Mouse (Mus musculus): ENCODE data around the gene Kif5a. TPM values are rescaled to one million over a fixed set of nuclear protein-coding genes. Genes with fewer than 3 reads are reported as not detected.

Kif5a gene
- polyA plus RNA-seq, 1 experiment from 2014 or later: 0.76 TPM

DNA sequence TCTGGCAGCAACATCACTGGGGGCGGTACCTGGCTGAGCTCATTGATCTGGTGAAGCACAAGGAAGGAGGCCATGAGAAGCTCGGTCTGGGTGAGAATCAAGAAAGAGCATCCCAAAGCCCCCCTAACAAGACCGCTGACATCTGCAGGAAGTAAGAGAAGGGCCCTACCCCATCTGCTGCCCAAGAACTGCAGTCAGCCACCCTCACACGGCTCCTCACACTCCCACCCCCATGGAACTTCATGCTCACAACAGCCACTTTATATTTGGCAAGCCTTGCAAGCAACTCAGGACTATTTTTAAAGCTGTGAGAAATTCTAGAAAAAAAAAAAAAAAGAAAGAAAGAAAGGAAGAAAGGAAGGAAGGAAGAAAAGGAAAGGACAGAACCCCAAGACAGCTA lies 54.2 kb downstream of the Kif5a start:
- Histone ChIP-seq H3K4me3 (ENCODE audit: low read length) (no peak overlapping the region), H3K4me1 (ENCODE audit: insufficient read depth, low read length) (peaks cover 12% of the 10 kb centered on the region), H3K27ac (ENCODE audit: low read length) (no peak overlapping the region), H3K9me3 (ENCODE audit: low read length) (no peaks in the 10 kb centered on the region), H3K9ac (replicated peaks; ENCODE audit: low read length) (no peak overlapping the region), H3K4me2 (replicated peaks; ENCODE audit: low read depth, low read length) (no peak overlapping the region), H3K27me3 (ENCODE audit: insufficient read depth, low read length) (no peaks in the 10 kb centered on the region), H3K36me3 (ENCODE audit: insufficient read depth, low read length) (peaks cover 19% of the 10 kb centered on the region)
- WGBS: 76% methylated on average over 4 of the region's 4 CpGs
- ATAC-seq (ENCODE audit: low FRiP score, low TSS enrichment): no peak

DNA sequence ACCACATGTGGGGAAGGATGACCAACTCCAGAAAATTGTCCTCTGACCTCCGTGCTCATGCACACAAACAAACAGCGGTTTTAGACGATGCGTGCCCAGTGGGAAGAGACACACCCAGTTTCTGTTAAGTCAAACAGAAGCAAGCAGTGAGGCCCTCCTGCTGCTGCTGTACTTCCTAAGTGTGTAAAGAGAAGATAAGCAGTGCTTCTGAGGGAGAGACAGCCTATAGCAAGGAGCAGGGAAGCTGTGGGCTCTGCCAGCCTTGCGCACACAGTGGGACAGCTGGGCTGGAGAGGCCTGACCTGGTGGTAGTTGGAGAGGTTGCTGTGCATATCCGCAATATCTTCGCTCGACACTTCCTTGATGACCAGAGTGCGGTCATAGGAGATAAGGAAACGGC lies 57.8 kb downstream of the Kif5a start:
- Histone ChIP-seq H3K4me3 (ENCODE audit: low read length) (no peak overlapping the region), H3K27ac (ENCODE audit: low read length) (no peak overlapping the region), H3K9me3 (ENCODE audit: low read length) (no peaks in the 10 kb centered on the region), H3K36me3 (ENCODE audit: insufficient read depth, low read length) (peaks cover 37% of the 10 kb centered on the region), H3K9ac (replicated peaks; ENCODE audit: low read length) (no peak overlapping the region), H3K4me1 (ENCODE audit: insufficient read depth, low read length) (peaks cover 8% of the 10 kb centered on the region), H3K4me2 (replicated peaks; ENCODE audit: low read depth, low read length) (no peak overlapping the region), H3K27me3 (ENCODE audit: insufficient read depth, low read length) (no peaks in the 10 kb centered on the region)
- 88% methylated on average over 10 of the region's 10 CpGs for WGBS
- no peak for ATAC-seq (ENCODE audit: low FRiP score, low TSS enrichment)

DNA sequence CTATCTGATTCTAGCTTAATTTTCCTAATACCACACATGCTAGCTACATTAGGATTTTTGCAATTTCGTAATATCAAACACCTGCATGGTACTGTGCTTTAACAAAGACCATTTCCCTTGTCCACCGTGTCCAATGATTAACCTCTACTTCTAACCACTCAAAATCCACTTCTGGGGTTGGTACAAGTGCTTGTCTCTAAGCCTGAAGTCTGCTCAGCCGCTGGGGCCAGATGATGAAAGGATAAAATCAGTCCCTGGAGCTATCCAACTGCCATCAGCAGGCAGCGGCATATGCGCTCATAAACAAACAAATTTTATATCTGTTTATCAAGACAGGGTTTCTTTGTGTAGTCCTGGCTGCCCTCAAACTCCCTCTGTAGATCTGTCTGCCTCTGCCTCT lies 58.6 kb downstream of the Kif5a start:
- Histone ChIP-seq H3K4me3 (ENCODE audit: low read length) (no peak overlapping the region), H3K4me2 (replicated peaks; ENCODE audit: low read depth, low read length) (no peak overlapping the region), H3K9ac (replicated peaks; ENCODE audit: low read length) (no peak overlapping the region), H3K27ac (ENCODE audit: low read length) (no peak overlapping the region), H3K27me3 (ENCODE audit: insufficient read depth, low read length) (no peaks in the 10 kb centered on the region), H3K4me1 (ENCODE audit: insufficient read depth, low read length) (no peaks in the 10 kb centered on the region; the same call in 1 of the 2 replicates), H3K36me3 (ENCODE audit: insufficient read depth, low read length) (peaks cover 39% of the 10 kb centered on the region), H3K9me3 (ENCODE audit: low read length) (no peaks in the 10 kb centered on the region)
- no peak for ATAC-seq (ENCODE audit: low FRiP score, low TSS enrichment)
- 87% methylated on average over 5 of the region's 5 CpGs for WGBS

DNA sequence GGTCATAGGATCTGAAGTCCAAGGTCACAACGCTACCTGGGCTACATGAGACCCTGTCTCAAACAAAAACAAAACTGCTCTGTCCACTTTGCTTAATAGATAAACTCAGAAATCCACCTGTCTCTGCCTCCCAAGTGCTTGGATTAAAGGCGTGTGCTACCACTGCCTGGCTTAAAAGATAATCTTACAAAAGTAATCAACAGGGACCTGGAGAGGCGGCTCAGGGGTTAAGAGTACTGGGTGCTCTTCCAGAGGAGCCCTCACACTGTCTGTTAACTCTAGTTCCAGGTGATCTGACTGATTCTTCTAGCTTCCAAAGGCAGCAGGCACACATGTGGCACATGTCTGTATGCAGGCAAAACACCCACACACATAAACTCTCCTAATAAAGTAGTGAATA lies 60.0 kb downstream of the Kif5a start:
- 88% methylated on average over 3 of the region's 3 CpGs for WGBS
- Histone ChIP-seq H3K9me3 (ENCODE audit: low read length) (no peaks in the 10 kb centered on the region), H3K27ac (ENCODE audit: low read length) (no peak overlapping the region), H3K4me2 (replicated peaks; ENCODE audit: low read depth, low read length) (no peak overlapping the region), H3K36me3 (ENCODE audit: insufficient read depth, low read length) (peaks cover 46% of the 10 kb centered on the region), H3K9ac (replicated peaks; ENCODE audit: low read length) (no peak overlapping the region), H3K27me3 (ENCODE audit: insufficient read depth, low read length) (no peaks in the 10 kb centered on the region), H3K4me1 (ENCODE audit: insufficient read depth, low read length) (peaks cover 11% of the 10 kb centered on the region), H3K4me3 (ENCODE audit: low read length) (no peak overlapping the region)
- no peak for ATAC-seq (ENCODE audit: low FRiP score, low TSS enrichment)

DNA sequence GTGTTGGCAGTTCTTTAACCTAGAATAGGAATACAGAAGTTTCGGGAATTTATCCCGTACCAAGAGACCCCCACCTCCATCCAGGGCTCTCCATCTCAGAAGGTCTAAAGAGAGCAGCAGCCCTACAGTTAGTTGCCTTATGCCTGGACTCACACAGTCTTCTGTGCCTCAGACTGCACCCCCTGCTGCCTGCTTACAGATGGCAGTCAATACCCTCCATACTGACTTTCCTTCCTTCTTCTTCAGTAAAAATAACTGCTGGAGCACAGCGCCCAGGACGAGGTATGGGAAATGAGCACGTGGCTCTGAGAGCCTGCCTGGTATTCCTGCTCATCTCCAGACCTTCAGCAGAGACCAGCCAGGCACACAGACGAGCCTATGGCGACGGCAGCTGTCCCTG lies 62.9 kb downstream of the Kif5a start:
- no peak for ATAC-seq (ENCODE audit: low FRiP score, low TSS enrichment)
- Histone ChIP-seq H3K9ac (replicated peaks; ENCODE audit: low read length) (no peak overlapping the region), H3K36me3 (ENCODE audit: insufficient read depth, low read length) (peaks cover 48% of the 10 kb centered on the region), H3K4me1 (ENCODE audit: insufficient read depth, low read length) (peaks cover 28% of the 10 kb centered on the region), H3K27me3 (ENCODE audit: insufficient read depth, low read length) (no peaks in the 10 kb centered on the region), H3K9me3 (ENCODE audit: low read length) (no peaks in the 10 kb centered on the region), H3K27ac (ENCODE audit: low read length) (no peak overlapping the region), H3K4me2 (replicated peaks; ENCODE audit: low read depth, low read length) (no peak overlapping the region), H3K4me3 (ENCODE audit: low read length) (no peak overlapping the region)
- 90% methylated on average over 8 of the region's 8 CpGs for WGBS

DNA sequence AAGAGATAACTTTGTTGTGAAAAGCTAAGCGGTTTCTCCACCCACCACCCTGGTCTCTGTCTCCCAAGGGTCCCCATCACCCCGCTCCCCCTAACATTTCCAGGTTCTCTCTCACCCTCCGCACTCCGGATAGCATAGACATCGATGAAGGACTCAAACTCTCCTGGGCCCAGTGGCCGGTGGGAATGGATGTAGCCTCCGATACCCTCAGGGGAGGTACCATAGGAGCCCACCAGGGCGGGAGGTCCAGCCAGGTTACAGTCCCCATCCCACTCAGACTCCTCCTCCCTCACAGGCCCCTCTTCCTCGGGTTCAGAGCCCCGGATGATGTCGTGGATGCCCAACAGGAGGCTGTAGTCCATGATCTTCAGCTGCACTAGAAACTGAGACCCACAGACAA lies 63.7 kb downstream of the Kif5a start:
- no peak overlapping the region; the same call in 1 of the 2 replicates for H3K27ac ChIP-seq (ENCODE audit: low read length)
- no peaks in the 10 kb centered on the region for H3K27me3 ChIP-seq (ENCODE audit: insufficient read depth, low read length)
- H3K36me3 ChIP-seq (ENCODE audit: insufficient read depth, low read length): peaks cover 43% of the 10 kb centered on the region
- H3K9me3 ChIP-seq (ENCODE audit: low read length): no peaks in the 10 kb centered on the region
- H3K4me2 ChIP-seq (replicated peaks; ENCODE audit: low read depth, low read length): no peak overlapping the region
- no peak for ATAC-seq (ENCODE audit: low FRiP score, low TSS enrichment)
- no peak overlapping the region for H3K4me3 ChIP-seq (ENCODE audit: low read length)
- 84% methylated on average over 11 of the region's 11 CpGs for WGBS
- 0 out of 2 replicates have a peak overlapping the region, but pooled peaks have one; percentile 11 for H3K9ac ChIP-seq (replicated peaks; ENCODE audit: low read length)
- H3K4me1 ChIP-seq (ENCODE audit: insufficient read depth, low read length): peaks cover 34% of the 10 kb centered on the region

DNA sequence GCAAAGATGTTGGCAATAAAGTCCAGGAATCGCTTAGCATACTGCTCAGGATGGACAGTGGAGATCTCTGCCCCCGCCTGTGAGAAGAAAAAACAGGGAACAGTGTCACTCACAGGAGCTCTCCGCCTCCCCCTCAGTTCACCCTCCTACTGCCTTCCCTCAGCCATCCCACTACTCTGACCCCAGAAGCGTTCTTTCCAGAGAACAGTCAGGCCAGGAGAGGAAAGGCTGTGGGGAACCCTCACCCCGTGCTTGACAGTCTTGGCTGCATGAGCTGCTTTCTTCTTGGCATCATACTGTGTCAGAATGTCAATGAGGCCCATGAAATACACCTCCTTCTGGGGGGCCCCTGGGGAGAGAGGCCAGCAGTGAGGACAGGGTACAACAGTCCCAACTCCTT lies 64.1 kb downstream of the Kif5a start:
- Histone ChIP-seq H3K4me2 (replicated peaks; ENCODE audit: low read depth, low read length) (no peak overlapping the region), H3K27ac (ENCODE audit: low read length) (peak overlapping the region; percentile 24), H3K36me3 (ENCODE audit: insufficient read depth, low read length) (peaks cover 43% of the 10 kb centered on the region), H3K9me3 (ENCODE audit: low read length) (no peaks in the 10 kb centered on the region), H3K27me3 (ENCODE audit: insufficient read depth, low read length) (no peaks in the 10 kb centered on the region), H3K4me3 (ENCODE audit: low read length) (no peak overlapping the region), H3K4me1 (ENCODE audit: insufficient read depth, low read length) (peaks cover 38% of the 10 kb centered on the region), H3K9ac (replicated peaks; ENCODE audit: low read length) (no peak overlapping the region)
- no peak for ATAC-seq (ENCODE audit: low FRiP score, low TSS enrichment)
- 42% methylated on average over 5 of the region's 5 CpGs for WGBS

DNA sequence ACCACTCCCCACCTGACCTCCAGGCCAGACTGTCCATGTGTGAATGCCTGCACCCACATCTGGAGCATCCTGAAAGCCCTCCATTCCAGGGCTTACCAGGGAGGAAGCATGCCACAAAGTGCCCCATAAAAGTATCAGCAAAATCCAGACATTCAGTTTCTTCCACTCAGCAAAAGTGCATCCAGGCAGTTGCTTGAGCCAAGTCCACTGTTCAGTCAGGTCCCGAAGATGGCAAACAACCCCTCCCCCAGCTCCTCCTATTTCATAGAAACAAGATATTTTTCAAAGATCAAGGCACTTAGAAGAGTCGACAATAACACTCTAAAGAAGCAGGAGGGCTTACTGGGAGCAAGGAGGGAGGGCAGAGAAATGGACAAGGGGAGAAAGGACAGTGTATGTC lies 64.7 kb downstream of the Kif5a start:
- Histone ChIP-seq H3K9me3 (ENCODE audit: low read length) (no peaks in the 10 kb centered on the region), H3K9ac (replicated peaks; ENCODE audit: low read length) (no peak overlapping the region), H3K4me3 (ENCODE audit: low read length) (no peak overlapping the region), H3K27me3 (ENCODE audit: insufficient read depth, low read length) (no peaks in the 10 kb centered on the region), H3K27ac (ENCODE audit: low read length) (peak overlapping the region; percentile 24), H3K36me3 (ENCODE audit: insufficient read depth, low read length) (peaks cover 43% of the 10 kb centered on the region), H3K4me2 (replicated peaks; ENCODE audit: low read depth, low read length) (no peak overlapping the region), H3K4me1 (ENCODE audit: insufficient read depth, low read length) (peaks cover 38% of the 10 kb centered on the region)
- no peak for ATAC-seq (ENCODE audit: low FRiP score, low TSS enrichment)
- WGBS: 26% methylated on average over 2 of the region's 2 CpGs

DNA sequence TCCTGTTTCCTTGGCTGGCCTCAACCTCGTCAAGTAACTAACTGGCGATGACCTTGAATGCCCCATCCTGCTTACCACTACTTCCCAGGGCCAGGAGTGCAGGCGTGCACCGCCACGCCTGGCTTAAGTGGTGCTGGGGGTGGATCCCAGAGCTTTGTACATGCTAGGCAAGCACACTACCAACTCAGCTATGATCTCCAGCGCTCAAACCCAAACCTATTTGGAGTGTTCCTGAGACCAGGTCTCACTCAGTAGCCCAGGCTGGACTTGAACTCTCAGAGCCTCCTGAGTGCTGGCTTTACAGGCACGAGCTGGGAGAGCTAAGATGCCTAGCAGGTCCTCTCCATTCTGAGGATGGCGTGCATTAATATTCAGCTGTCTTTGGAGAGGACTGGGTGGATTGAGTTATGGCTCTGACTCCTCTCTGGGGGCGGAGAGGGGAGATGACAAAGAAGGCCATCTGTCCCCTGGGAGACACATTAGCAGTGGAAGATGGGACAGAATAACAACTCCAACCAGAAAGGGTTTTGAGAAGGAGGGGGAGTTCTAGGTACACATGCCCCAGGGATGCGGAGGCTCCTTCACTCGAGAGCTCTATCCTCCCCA lies 65.5 kb downstream of the Kif5a start:
- peaks cover 40% of the 10 kb centered on the region for H3K36me3 ChIP-seq (ENCODE audit: insufficient read depth, low read length)
- 76% methylated on average over 11 of the region's 11 CpGs for WGBS
- no peak for ATAC-seq (ENCODE audit: low FRiP score, low TSS enrichment)
- no peaks in the 10 kb centered on the region for H3K9me3 ChIP-seq (ENCODE audit: low read length)
- no peak overlapping the region for H3K4me3 ChIP-seq (ENCODE audit: low read length)
- no peak overlapping the region for H3K9ac ChIP-seq (replicated peaks; ENCODE audit: low read length)
- peaks cover 38% of the 10 kb centered on the region for H3K4me1 ChIP-seq (ENCODE audit: insufficient read depth, low read length)
- H3K27ac ChIP-seq (ENCODE audit: low read length): 0 out of 2 replicates have a peak overlapping the region, but pooled peaks have one; percentile 97
- no peak overlapping the region for H3K4me2 ChIP-seq (replicated peaks; ENCODE audit: low read depth, low read length)
- H3K27me3 ChIP-seq (ENCODE audit: insufficient read depth, low read length): no peaks in the 10 kb centered on the region

DNA sequence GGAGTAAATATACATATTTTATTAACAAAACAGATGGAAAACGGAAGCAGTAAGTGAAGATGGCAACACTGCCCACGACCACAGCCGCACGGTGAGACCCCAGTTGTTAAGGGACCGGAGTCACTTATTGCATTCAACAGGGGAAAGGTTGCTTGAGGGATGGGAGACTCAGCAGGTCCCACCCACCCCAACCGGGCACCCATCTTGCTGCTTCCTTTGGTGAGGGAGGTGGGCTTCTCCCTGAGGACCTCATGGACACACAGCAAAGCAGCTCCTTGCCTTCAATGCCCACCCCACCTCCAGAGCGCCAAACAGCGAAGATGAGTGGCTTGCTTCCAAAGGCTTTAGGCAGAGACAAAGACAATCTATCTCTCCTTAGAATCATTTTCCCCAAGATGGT lies 66.0 kb downstream of the Kif5a start:
- Histone ChIP-seq H3K36me3 (ENCODE audit: insufficient read depth, low read length) (peaks cover 40% of the 10 kb centered on the region), H3K27ac (ENCODE audit: low read length) (peak overlapping the region; percentile 97; the same call in 1 of the 2 replicates), H3K27me3 (ENCODE audit: insufficient read depth, low read length) (no peaks in the 10 kb centered on the region), H3K4me3 (ENCODE audit: low read length) (no peak overlapping the region), H3K4me1 (ENCODE audit: insufficient read depth, low read length) (peaks cover 38% of the 10 kb centered on the region), H3K9me3 (ENCODE audit: low read length) (no peaks in the 10 kb centered on the region), H3K4me2 (replicated peaks; ENCODE audit: low read depth, low read length) (no peak overlapping the region), H3K9ac (replicated peaks; ENCODE audit: low read length) (no peak overlapping the region)
- ATAC-seq (ENCODE audit: low FRiP score, low TSS enrichment): no peak
- WGBS: 88% methylated on average over 8 of the region's 8 CpGs

Measured in kidney, embryonic 16.5 days (tissue).